Mouse (Mus musculus): ENCODE measurements around the gene Pcp4l1.
"Not testable (repeated sequence)": the region's sequence is repeated elsewhere in the genome, so short reads cannot be mapped to it uniquely, and the experiment has no call there.

Pcp4l1 gene

DNA sequence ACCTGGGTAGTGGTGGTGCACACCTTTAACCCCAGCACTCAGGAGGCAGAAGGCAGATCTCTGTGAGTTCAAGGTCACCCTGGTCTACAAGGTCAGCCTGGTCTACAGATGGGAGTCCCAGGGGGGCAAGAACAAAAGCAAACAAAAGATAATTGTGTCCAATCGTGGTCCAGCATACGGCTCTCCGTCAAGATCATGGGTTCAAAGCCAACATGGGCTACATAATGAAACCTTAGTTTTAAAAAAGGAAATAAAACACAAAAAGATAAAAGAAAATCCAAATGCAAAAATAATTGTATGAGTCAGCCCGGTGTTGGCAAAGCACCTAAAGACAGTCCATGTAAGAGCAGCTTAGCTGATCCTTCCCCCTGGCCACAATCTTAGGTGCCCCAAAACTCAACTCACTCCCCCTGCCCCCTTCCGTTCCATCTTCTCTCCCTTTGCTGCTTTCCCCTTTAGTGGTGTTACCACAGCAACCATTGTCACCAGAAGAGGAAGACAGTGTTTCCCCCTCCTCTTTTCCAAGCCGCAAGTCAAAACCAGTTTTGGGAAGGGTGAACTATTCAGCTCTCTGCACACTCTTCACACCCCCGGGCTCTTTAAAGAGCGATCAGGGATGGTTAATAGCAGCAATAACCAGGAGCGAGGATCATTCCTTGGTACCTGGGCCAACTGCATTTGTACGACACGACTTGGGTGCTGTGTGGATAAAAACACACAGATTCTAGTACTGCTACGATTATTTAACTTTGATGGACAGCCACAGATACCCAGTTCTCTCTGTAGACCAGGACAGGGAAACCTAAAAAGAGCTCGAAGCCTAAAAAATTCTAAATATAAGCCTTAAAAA is 8.0 kb downstream of the Pcp4l1 start:
- no peak for DNase-seq

DNA sequence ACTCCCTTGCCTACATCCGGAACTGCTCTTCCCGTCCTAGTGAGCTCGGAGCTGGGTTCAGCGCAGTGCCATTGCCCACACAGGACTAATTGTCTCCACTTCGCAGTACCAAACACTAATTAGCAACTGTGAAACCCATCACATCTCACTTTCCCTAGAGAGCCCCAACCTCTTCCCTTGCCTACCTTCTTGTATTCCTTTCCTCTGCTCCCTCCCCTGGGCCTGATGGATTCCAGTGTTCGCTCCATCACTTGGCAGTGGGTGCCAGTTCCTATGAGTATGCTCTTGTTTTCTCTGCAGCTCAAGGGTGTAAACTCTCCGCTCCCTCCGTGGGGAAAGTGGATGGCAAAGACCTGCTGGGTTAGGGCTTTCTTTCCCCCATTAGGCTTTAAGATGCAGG is 10.4 kb downstream of the Pcp4l1 start:
- no peak for DNase-seq

- DNase-seq: peak; percentile 43
Measured at GRCm38 (mm10) chr1:171184314-171184713, 11.8 kb downstream of the Pcp4l1 start.

GRCm38 (mm10) chr1:171183620-171184019 is 12.4 kb downstream of the Pcp4l1 start:
- peak; percentile 57 for DNase-seq

DNA sequence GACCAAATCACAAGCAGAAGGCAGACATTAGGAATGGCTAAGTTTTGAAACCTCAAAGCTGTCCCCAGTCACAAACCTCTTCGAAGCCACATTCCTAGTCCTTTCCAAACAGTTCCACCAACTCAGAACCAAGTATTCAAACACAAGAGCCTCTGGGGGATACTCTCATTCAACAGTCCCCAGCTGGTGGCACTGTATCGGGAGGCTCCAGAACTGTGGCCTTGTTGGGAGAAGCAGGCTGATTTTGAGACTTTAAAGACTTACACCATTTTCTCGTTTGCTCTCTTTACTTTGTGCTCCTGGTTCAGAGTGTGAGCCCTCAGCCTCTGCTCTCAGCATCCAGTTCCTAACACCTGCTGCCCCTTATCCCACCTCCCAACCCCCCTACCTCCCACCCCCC is 13.0 kb downstream of the Pcp4l1 start:
- no peak for DNase-seq

DNA sequence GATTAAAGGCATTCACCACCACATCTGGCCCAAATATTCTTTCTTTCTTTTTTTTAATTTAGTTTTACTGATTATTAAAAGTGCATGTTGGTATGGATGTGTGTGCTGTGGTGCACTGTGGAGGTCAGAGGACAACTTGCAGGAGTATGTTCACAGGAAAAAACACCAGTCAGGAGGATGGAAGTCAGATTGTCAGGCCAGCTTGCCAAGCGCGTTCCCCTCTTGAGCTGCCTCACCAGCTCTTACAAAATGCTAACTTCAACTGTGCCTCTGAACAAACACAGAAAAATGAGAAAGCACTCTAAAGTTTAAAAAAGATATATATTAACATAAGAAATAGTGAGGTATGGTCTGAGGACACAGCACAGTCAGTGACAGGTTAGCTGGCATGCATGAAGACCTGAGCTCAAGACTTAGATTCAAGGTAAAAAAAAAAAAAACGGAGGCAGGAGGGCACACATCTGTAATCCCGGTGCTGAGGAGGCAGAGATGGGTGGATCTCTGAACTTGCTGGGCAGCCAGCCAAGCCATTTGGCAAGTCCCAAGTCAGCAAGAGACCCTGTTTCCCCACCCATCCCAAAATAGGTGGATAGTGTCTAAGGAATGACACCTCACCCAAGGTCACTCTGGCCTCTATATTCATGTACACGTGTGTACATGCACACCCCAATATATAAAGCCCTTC is 16.4 kb downstream of the Pcp4l1 start:
- peak; percentile 35 for DNase-seq

GRCm38 (mm10) chr1:171172779-171173178 is 23.3 kb downstream of the Pcp4l1 start:
- no peak for DNase-seq

DNA sequence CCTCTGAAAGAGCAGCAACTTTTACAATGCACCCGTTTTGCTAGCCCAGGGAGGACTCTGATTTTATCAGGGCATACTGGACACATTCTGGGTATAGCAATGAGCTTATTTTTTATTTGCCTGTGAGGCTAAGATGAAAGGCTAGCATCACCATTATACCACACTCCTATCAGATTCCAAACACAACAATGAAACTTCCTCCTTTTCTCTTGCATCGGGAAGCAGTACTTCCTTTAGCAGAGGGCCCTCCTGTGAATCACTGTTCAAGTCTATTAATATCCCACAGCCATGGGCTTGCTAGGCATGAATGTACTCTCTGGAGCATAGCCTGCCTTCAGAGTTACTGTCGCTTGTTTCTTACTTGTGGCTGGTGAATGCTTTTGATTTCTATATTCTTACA is 24.9 kb downstream of the Pcp4l1 start:
- no peak for DNase-seq

DNA sequence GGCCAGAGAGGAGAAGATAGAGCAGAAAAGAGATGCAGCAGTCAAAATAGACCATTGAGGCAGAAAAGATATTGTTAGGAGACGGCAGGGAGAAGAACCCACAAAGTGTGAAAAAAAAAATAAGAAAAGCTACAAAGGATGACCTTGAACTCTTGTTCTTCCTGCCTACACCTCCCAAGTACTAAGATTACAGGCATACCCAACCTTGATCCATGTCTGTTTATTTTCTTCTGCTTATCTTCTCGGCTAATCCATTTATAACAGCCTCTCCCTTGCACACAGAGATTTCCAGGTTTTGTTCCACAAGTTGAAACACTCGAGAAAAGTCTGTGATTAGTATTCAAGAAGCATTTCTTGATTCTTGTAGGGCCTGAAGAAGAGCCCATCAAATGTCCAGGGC is 26.2 kb downstream of the Pcp4l1 start:
- no peak for DNase-seq

DNA sequence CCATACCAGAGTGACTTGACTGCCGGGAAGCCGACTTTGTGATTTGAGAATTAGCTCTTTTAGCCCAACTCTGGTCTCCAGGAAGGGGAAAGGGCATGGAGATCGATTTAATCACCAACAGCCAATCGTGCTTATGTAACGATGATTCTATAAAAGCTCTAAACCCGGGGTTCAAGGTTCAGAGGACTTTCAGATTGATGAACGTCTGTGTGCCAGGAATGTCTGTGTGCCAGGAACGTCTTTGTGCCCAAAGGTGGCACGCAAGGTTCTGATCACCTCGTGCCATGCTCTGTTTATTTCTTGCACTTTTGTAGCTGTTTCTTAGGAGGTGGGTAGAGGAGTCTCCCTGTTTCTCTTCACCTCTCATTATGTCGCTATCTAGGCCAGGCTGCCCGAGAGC is 27.2 kb downstream of the Pcp4l1 start:
- DNase-seq: no peak

DNA sequence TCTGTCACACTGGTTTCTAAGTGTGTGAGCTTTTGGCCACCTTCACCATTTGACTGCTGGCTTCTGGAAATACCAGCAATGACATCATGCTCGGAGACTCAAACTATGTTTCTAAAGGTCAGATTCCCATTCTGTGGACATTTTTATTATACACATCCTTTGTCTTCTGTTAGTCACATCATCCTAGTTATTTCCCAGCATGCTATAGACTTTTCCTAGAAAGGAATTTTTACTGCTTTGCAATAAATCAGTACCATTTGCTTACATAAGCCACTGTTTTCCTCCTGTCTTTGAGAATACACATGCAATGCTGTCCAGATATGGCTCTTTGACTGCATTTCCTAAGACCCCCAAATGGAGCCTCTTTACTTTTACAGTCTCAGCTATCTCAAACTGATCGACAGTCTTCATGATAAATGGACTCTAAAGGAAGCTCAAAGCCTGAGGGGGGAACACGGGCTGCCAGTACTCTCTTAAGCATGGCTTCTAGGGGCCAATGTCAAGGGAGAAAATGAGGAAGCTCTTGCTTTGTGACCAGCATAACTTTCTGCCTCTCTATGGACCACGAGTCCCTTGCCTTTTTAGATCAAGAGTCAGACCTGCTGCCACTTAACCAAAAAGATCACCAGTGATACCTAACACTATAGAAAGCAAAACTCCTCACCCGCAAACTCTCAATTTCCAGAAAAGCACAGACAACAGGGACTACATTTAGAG is 30.3 kb downstream of the Pcp4l1 start:
- no peak for DNase-seq

- DNase-seq: peak; percentile 31
Measured at GRCm38 (mm10) chr1:171164258-171164657, 31.8 kb downstream of the Pcp4l1 start.

- no peak for DNase-seq
Measured at GRCm38 (mm10) chr1:171162526-171162925, 33.5 kb downstream of the Pcp4l1 start.

- peak; percentile 38 for DNase-seq
Measured at GRCm38 (mm10) chr1:171159485-171159975, 36.5 kb downstream of the Pcp4l1 start.

- no peak for DNase-seq
Measured at GRCm38 (mm10) chr1:171157965-171158364, 38.1 kb downstream of the Pcp4l1 start.

DNA sequence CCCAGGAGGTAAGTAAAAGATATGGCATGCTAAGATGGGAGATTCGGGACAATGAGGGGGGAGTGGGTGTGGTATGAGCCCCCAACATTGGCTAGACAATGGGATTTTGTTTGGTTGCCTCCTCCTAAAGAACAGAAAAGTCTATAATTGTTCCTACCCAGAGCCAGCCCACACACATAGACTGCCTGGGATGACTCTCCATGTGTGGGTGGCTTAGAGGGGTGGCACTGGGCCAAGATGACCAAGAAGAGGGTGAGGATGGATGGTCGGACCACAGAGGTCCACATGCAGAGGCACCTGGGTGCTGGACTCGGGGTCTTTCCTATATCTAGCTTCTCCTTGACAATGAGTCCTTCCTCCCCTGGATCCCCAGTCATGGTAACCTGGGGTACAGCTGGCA is 39.4 kb downstream of the Pcp4l1 start:
- DNase-seq: no peak

- peak; percentile 32 for DNase-seq
Measured at GRCm38 (mm10) chr1:171151966-171152365, 44.1 kb downstream of the Pcp4l1 start.

DNA sequence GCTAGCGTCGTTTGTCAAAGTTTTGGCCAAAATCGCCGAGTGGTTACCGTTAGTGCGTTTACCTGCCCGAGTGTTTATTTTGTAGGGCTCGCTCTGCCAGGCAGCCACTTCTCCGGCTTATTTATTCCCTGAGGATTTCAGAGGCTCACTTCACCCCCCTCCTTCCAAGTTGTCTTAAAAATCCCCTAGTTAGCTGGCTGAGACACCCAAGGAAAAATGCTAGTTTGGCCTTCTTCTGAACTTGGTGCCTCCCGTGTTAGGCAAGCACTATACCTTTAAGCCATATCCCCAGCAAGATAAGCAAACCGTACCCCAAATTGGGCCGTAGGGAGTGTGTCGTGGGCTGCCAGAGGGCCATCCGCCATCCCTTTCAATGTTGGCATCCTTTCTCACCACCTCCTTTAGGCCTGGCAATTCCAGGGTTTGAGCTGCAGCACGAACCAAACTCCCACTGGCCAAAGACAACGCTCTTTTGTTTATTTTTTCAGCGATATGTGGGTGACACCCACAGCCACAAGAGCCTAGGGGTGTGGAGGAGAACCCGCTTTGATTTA is 45.2 kb downstream of the Pcp4l1 start:
- DNase-seq: peak; percentile 20

DNA sequence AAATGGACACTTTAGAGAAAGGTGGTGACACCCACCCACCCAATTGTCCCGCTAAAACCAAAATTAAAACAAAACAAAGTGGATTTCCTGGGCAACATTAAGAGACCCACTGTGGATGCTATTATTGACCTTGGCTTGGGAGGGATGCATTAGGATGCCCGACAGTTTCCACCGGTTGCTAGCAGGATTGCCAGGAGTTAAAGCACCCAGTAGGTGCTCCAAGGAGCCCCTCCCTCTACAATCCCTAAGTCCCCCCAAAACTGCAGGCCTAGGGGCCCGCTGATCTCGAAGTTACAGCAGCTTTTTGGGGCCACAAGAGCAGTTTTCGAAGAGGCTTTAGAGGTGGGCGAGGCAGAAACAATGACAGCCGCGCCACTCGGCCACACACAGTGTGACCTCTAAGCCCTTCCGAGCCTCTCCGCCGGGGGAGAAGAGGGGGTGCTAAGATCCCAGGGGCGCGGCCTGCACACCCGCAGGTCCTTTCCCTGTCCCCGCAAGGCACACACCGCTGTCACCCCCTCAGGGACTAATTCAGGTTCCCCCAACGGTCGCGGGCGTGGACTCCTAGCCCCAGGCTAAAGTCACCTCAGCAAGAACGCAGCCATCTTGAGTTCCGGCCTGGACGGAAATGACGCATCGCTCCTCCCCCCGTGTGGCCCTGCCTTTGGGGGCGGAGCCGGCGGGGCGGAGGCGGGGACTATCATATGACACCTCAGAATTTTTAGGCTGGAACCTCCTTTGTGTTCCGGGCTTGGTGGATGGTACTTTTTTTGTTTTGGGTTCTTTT is 45.9 kb downstream of the Pcp4l1 start, which contains the start of the genes Sdhc and Mpz:
Gene Sdhc, minus strand, starts transcription at position 630 of the 787 bp plus-strand sequence.
Gene Mpz, plus strand, starts transcription at position 738 of the 787 bp plus-strand sequence.
- DNase-seq: peak; percentile 97

DNA sequence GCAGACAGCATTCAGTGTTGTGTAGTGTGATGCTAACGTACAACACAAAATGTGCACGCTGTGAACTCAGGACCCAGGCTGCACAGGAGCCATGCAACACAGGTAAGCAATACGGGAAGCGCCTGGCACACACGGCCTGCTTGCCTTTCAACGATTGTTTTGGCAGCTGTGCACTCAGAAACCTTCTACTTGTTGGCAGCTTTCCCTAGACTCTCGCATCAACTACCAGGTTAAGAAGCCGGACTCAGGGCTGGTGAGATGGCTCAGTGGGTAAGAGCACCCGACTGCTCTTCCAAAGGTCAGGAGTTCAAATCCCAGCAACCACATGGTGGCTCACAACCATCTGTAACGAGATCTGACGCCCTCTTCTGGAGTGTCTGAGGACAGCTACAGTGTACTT is 53.1 kb downstream of the Pcp4l1 start:
- not testable (repeated sequence) for DNase-seq

DNA sequence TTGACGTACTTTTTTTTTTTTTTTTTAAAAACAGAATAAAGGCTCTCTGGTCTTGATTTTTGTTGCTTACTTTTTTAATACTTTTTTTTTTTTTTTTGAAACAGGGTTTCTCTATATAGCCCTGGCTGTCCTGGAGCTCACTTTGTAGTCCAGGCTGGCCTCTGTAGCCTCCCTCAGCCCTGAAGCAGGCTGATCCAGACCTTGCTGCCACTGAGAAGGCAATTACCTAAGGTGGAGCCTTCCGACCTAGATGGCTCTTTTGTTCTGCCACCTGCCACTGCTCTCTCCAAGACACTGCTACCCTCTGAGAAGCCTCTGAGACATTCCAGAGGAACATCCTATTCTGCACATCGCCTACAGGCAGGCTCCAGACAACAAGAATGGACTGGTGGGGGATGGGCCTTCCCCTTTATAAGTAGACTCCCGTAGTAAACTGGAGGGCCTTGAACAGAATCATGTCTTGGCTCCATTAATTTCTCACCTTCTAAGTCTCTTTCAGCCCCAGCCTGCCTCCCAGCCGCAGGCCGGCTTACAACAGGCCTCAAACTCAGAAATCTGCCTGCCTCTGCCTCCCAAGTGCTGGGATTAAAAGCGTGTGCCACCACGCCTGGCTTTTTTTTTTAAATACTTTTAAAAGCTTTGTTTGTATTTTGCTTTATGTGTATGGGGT is 58.4 kb downstream of the Pcp4l1 start:
- DNase-seq: not testable (repeated sequence)
